Mouse (Mus musculus) CH12.LX (cell line): ENCODE results near the gene Foxp1. TPM values are rescaled to one million over a fixed set of nuclear protein-coding genes. Genes with fewer than 3 reads are reported as not detected.

Experiments
- DNase-seq: peaks from one replicate; pipeline ENCODE4 v3.0.0-alpha.2; 2013; ENCODE audit errors: extremely low read depth
- H3K27ac ChIP-seq: 2 replicates; pipeline ENCODE4 v1.5.1; 2012; ENCODE audit warnings: low read depth, mild to moderate bottlenecking, control low read depth, moderate library complexity; ENCODE audit not compliant: insufficient read depth
- H3K27me3 ChIP-seq: replicated peaks from 2 replicates; pipeline ENCODE3; 2012; ENCODE audit warnings: inconsistent platforms
- H3K36me3 ChIP-seq, 2 experiments: replicated peaks in 1 of 2; 2 replicates each; pipeline versions ENCODE3 to v1.6.1; 2012; ENCODE audit warnings: inconsistent platforms in 1 of 2, low read length in 1 of 2, mild to moderate bottlenecking in 1 of 2, mixed read lengths in 1 of 2, moderate library complexity in 1 of 2; ENCODE audit not compliant: control insufficient read depth in 1 of 2, insufficient read depth in 1 of 2
- H3K4me1 ChIP-seq, 2 experiments: 2 replicates each; pipeline ENCODE4 v1.6.1; 2012; ENCODE audit warnings: inconsistent platforms in 1 of 2, moderate library complexity in 1 of 2; ENCODE audit not compliant: insufficient read depth in 2 of 2, control insufficient read depth in 1 of 2
- H3K4me2 ChIP-seq: 2 replicates; pipeline ENCODE4 v1.6.1; 2012; ENCODE audit warnings: low read depth, mild to moderate bottlenecking, control low read depth; ENCODE audit not compliant: poor library complexity, insufficient read depth, severe bottlenecking
- H3K4me3 ChIP-seq, 3 experiments: fragments of 150-350 bp in 1 of 3; sonication (generic) in 1 of 3; replicated peaks in 1 of 3; 2 replicates each; pipeline versions ENCODE3 to v1.5.1; 2011 to 2012; ENCODE audit warnings: low read depth in 2 of 3, low read length in 2 of 3, mild to moderate bottlenecking in 2 of 3, moderate library complexity in 2 of 3, control low read depth in 1 of 3, improper control_type of control experiment in 1 of 3, inconsistent platforms in 1 of 3, mixed read lengths in 1 of 3; ENCODE audit not compliant: poor library complexity in 1 of 3
- H3K79me2 ChIP-seq: replicated peaks from 2 replicates; pipeline ENCODE4 v1.6.1; 2012; ENCODE audit warnings: mild to moderate bottlenecking, moderate library complexity; ENCODE audit not compliant: control insufficient read depth, poor library complexity, insufficient read depth, severe bottlenecking; ENCODE audit errors: extremely low read depth
- H3K9ac ChIP-seq: 2 replicates; pipeline ENCODE4 v1.6.1; 2012; ENCODE audit warnings: low read depth, mild to moderate bottlenecking, control low read depth, moderate library complexity; ENCODE audit not compliant: insufficient read depth
- H3K9me3 ChIP-seq: replicated peaks from 2 replicates; pipeline ENCODE3; 2012; ENCODE audit warnings: low read length, inconsistent platforms, mixed read lengths
- BHLHE40 ChIP-seq: IDR thresholded peaks from 2 replicates; pipeline ENCODE4 v1.6.1; 2011; ENCODE audit warnings: mild to moderate bottlenecking, low read depth, low read length, improper control_type of control experiment
- CHD1 ChIP-seq: IDR thresholded peaks from 2 replicates; pipeline ENCODE4 v1.6.1; 2012; ENCODE audit warnings: low read depth, low read length, improper control_type of control experiment, inconsistent platforms
- EP300 ChIP-seq: IDR thresholded peaks from 2 replicates; pipeline ENCODE4 v1.6.1; 2011; ENCODE audit warnings: low read length, improper control_type of control experiment
- ETS1 ChIP-seq: conservative IDR thresholded peaks from 2 replicates; pipeline ENCODE4 v1.6.1; 2012; ENCODE audit warnings: low read depth, mild to moderate bottlenecking, inconsistent platforms, low read length, improper control_type of control experiment, moderate library complexity
- JUN ChIP-seq: IDR thresholded peaks from 2 replicates; pipeline ENCODE4 v1.6.1; 2011; ENCODE audit warnings: low read depth, mild to moderate bottlenecking, low read length, improper control_type of control experiment, moderate library complexity; ENCODE audit not compliant: insufficient read depth
- JUND ChIP-seq: conservative IDR thresholded peaks from 2 replicates; pipeline ENCODE4 v1.6.1; 2011; ENCODE audit warnings: low read depth, low read length, improper control_type of control experiment
- MAZ ChIP-seq: IDR thresholded peaks from 2 replicates; pipeline ENCODE4 v1.6.1; 2012; ENCODE audit warnings: low read depth, mild to moderate bottlenecking, inconsistent platforms, low read length, improper control_type of control experiment, moderate library complexity
- MEF2A ChIP-seq: IDR thresholded peaks from 2 replicates; pipeline ENCODE4 v1.6.1; 2014; ENCODE audit warnings: low read depth, mild to moderate bottlenecking, inconsistent platforms, low read length, improper control_type of control experiment, borderline replicate concordance
- MXI1 ChIP-seq: IDR thresholded peaks from 2 replicates; pipeline ENCODE4 v1.6.1; 2011; ENCODE audit warnings: mild to moderate bottlenecking, low read depth, low read length, improper control_type of control experiment
- NELFE ChIP-seq: IDR thresholded peaks from 2 replicates; pipeline ENCODE4 v1.6.1; 2011; ENCODE audit warnings: low read depth, low read length, improper control_type of control experiment
- NRF1 ChIP-seq: IDR thresholded peaks from 2 replicates; pipeline ENCODE4 v1.6.1; 2014; ENCODE audit warnings: low read depth, mild to moderate bottlenecking, inconsistent platforms, low read length, improper control_type of control experiment, moderate library complexity
- PAX5 ChIP-seq: IDR thresholded peaks from 2 replicates; pipeline ENCODE4 v1.6.1; 2012; ENCODE audit warnings: low read length, inconsistent platforms, mixed read lengths
- POLR2A ChIP-seq: IDR thresholded peaks from 2 replicates; pipeline ENCODE4 v1.6.1; 2011; ENCODE audit warnings: low read depth, mild to moderate bottlenecking, improper control_type of control experiment, low read length
- RCOR1 ChIP-seq: conservative IDR thresholded peaks from 2 replicates; pipeline ENCODE4 v1.6.1; 2012; ENCODE audit warnings: low read depth, mild to moderate bottlenecking, inconsistent platforms, low read length, improper control_type of control experiment
- USF2 ChIP-seq: conservative IDR thresholded peaks from 2 replicates; pipeline ENCODE4 v1.6.1; 2011; ENCODE audit warnings: low read depth, low read length, improper control_type of control experiment
- ZC3H11A ChIP-seq: IDR thresholded peaks from 2 replicates; pipeline ENCODE4 v1.6.1; 2012; ENCODE audit warnings: low read depth, mild to moderate bottlenecking, inconsistent platforms, low read length, improper control_type of control experiment
- ZMIZ1 ChIP-seq: IDR thresholded peaks from 2 replicates; pipeline ENCODE4 v1.6.1; 2012; ENCODE audit warnings: low read depth, mild to moderate bottlenecking, inconsistent platforms, low read length, improper control_type of control experiment
- ZNF384 ChIP-seq: IDR thresholded peaks from 2 replicates; pipeline ENCODE4 v1.6.1; 2012; ENCODE audit warnings: low read depth, low read length, improper control_type of control experiment, inconsistent platforms
- dilution Hi-C: fragments of 300-500 bp; cut with MboI; formaldehyde crosslinking; loops from 2 replicates; pipeline ENCODE4 v1.14.3; 2020; ENCODE audit warnings: low sequenced_read_pairs; ENCODE audit not compliant: extremely low pct_unique_long_range_greater_than_20kb, extremely low pct_ligation_motif_present
- in situ Hi-C: fragments of 300-500 bp; cut with MboI; formaldehyde crosslinking; loops from 3 replicates; pipeline ENCODE4 v1.14.3; 2019; ENCODE audit warnings: low sequenced_read_pairs, low pct_ligation_motif_present, low pct_unique_long_range_greater_than_20kb, mixed read lengths
- polyA plus RNA-seq: library from polyadenylated mRNA; unstranded; fragments of >175 nt; gene quantifications from 2 replicates; pipeline ENCODE4 v1.2.1, GENCODE M21; 2012; ENCODE audit warnings: low read depth; ENCODE audit not compliant: insufficient read length
- total RNA-seq, 2 experiments: library from RNA; depleted of rRNA; stranded (reverse); fragments of 300-350 nt in 1 of 2; fragments of >200 nt in 1 of 2; gene quantifications; 2 replicates each; pipeline ENCODE4 v1.2.3; 2012 to 2014

Gene Foxp1
- total and polyA plus RNA-seq, 3 experiments, result 66.5 to 105 (median 87.4) TPM

GRCm38 (mm10) chr6:99299196-99299595, 223.3 kb downstream of the Foxp1 start:
- H3K4me1 ChIP-seq, result peaks cover 19 to 45% of the 10 kb centered on the region in 2 experiments
- peaks cover 3% of the 10 kb centered on the region for H3K9me3 ChIP-seq
- in situ Hi-C loops (no loop called here), dilution Hi-C loops (no loop called here)
- H3K4me3 ChIP-seq, result no peak overlapping the region
- H3K79me2 ChIP-seq, result no peaks in the 10 kb centered on the region
- H3K27ac ChIP-seq, result no peak overlapping the region
- peaks cover 0 to 6% of the 10 kb centered on the region in 2 experiments for H3K36me3 ChIP-seq
- TF ChIP-seq ZNF384, result no peak
- TF ChIP-seq ZMIZ1, result no peak
- TF ChIP-seq RCOR1, result no peak
- TF ChIP-seq POLR2A, result no peak
- no peak for TF ChIP-seq ETS1
- no peak for TF ChIP-seq PAX5
- TF ChIP-seq JUND, result no peak
- no peak for TF ChIP-seq CHD1
- no peak for TF ChIP-seq MXI1
- TF ChIP-seq BHLHE40, result no peak
- TF ChIP-seq USF2, result no peak
- TF ChIP-seq JUN, result no peak
- TF ChIP-seq NELFE, result no peak
- TF ChIP-seq EP300, result no peak
- no peak for TF ChIP-seq ZC3H11A
- no peak for TF ChIP-seq NRF1
- TF ChIP-seq MAZ, result no peak
- DNase-seq, result no peak
- H3K9ac ChIP-seq, result no peak overlapping the region
- H3K4me2 ChIP-seq, result no peak overlapping the region
- H3K27me3 ChIP-seq, result no peaks in the 10 kb centered on the region

- no peaks in the 10 kb centered on the region for H3K79me2 ChIP-seq
- H3K9me3 ChIP-seq, result no peaks in the 10 kb centered on the region
- H3K27me3 ChIP-seq, result no peaks in the 10 kb centered on the region
- peaks cover 17 to 38% of the 10 kb centered on the region in 2 experiments for H3K4me1 ChIP-seq
- no peak for DNase-seq
- H3K36me3 ChIP-seq, result peaks cover 0 to 6% of the 10 kb centered on the region in 2 experiments
- H3K27ac ChIP-seq, result no peak overlapping the region
- in situ Hi-C loops, result no loop called here
- no peak overlapping the region for H3K4me3 ChIP-seq
- H3K4me2 ChIP-seq, result no peak overlapping the region
- TF ChIP-seq MEF2A, result no peak
- no peak for TF ChIP-seq BHLHE40
- no peak for TF ChIP-seq ZMIZ1
- TF ChIP-seq PAX5, result no peak
- H3K9ac ChIP-seq, result no peak overlapping the region
- dilution Hi-C loops, result no loop called here
Measured at GRCm38 (mm10) chr6:99297535-99297934, 225.0 kb downstream of the Foxp1 start.
